Mouse (Mus musculus) hindbrain, embryonic 14.5 days (tissue): ENCODE data around the gene Olfr531. TPM values are rescaled to one million over a fixed set of nuclear protein-coding genes. Genes with fewer than 3 reads are reported as not detected.

Experiments
- ATAC-seq: fragments of 200-750 bp; cut with Nextera tagmentation; 2 replicates; pipeline ENCODE4 v1.8.0; 2017; ENCODE audit warnings: moderate number of reproducible peaks, mild to moderate bottlenecking, moderate TSS enrichment, moderate library complexity; ENCODE audit not compliant: low FRiP score
- DNase-seq: peaks from one replicate; pipeline ENCODE4 v3.0.0-alpha.2; 2015; ENCODE audit warnings: low spot score
- H3K27ac ChIP-seq: fragments of 300-500 bp; sonication (generic); 2 replicates; pipeline ENCODE4 v1.5.1; 2014; ENCODE audit warnings: mild to moderate bottlenecking, moderate library complexity
- H3K27me3 ChIP-seq: fragments of 300-500 bp; sonication (generic); 2 replicates; pipeline ENCODE4 v1.6.1; 2014; ENCODE audit warnings: mild to moderate bottlenecking, low read length, mixed read lengths; ENCODE audit not compliant: control insufficient read depth, insufficient read depth
- H3K36me3 ChIP-seq: fragments of 300-500 bp; sonication (generic); replicated peaks from 2 replicates; pipeline ENCODE4 v1.6.1; 2014; ENCODE audit not compliant: control insufficient read depth, insufficient read depth
- H3K4me1 ChIP-seq: fragments of 300-500 bp; sonication (generic); replicated peaks from 2 replicates; pipeline ENCODE4 v1.6.1; 2014; ENCODE audit warnings: antibody characterized with exemption, low read length, mixed read lengths; ENCODE audit not compliant: control insufficient read depth, insufficient read depth
- H3K4me2 ChIP-seq: fragments of 300-500 bp; sonication (generic); replicated peaks from 2 replicates; pipeline ENCODE4 v1.6.1; 2014; ENCODE audit warnings: mild to moderate bottlenecking, moderate library complexity
- H3K4me3 ChIP-seq: fragments of 300-500 bp; sonication (generic); replicated peaks from 2 replicates; pipeline ENCODE4 v1.5.1; 2014; ENCODE audit warnings: mild to moderate bottlenecking, low read length
- H3K9ac ChIP-seq: fragments of 300-500 bp; sonication (generic); 2 replicates; pipeline ENCODE4 v1.6.1; 2014
- H3K9me3 ChIP-seq: fragments of 300-500 bp; sonication (generic); 2 replicates; pipeline ENCODE4 v1.6.1; 2016; ENCODE audit warnings: low read length; ENCODE audit not compliant: control insufficient read depth
- WGBS: fragments of 180-500 bp; shearing (Covaris S2); extraction: QIAGEN DNeasy Blood & Tissue Kit; methylation state at CpG from one replicate; pipeline ENCODE4 v1.1.7; 2014; 5-methylcytosine and 5-hydroxymethylcytosine counted together
- polyA plus RNA-seq: library from polyadenylated mRNA; unstranded; fragments of >200 nt; fragmentation: Nextera tagmentation; extraction: Ambion mirVana; gene quantifications from 2 replicates; pipeline ENCODE4 v1.2.1, GENCODE M21; 2014

Olfr531 gene
- polyA plus RNA-seq = not detected in 2 replicates

DNA sequence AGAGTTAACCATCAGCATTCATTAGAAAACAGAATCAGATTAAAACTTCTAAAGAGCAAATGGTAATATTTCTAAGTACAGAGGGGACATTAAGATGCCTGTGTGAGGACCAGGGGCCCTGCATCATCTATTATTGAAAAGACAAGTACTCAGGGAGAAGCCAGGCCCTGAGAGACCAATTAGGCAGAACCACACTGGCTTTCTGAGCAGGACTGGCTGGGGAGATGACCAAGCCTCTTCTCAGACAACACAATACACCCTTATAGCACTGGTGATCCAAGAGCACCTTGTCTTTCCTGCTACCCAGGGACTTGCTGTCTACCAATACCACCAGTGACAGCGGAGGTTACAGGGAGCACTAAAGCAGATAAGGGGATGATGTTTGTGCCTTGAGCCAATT, at the start of gene Olfr531:
TSS of gene Olfr531 (minus strand) at position 101 of the 400 bp plus-strand sequence.
- no peak within 1 kb of the TSS for H3K4me2 ChIP-seq
- no peak within 1 kb of the TSS for H3K9ac ChIP-seq
- H3K4me3 ChIP-seq = no peak within 1 kb of the TSS
- 88% methylated on average over 1 of the region's 1 CpGs for WGBS
- H3K36me3 ChIP-seq = no peaks in the 10 kb centered on the region
- H3K9me3 ChIP-seq = peaks cover under 1% of the 10 kb centered on the region; the same call in 1 of the 2 replicates
- H3K27ac ChIP-seq = no peak within 1 kb of the TSS
- no peaks in the 10 kb centered on the region for H3K27me3 ChIP-seq
- ATAC-seq = no peak
- DNase-seq = no peak
- H3K4me1 ChIP-seq = no peaks in the 10 kb centered on the region

- 88% methylated on average over 1 of the region's 1 CpGs for WGBS
- Histone ChIP-seq H3K4me3 (no peak overlapping the region), H3K27me3 (no peaks in the 10 kb centered on the region), H3K9ac (no peak overlapping the region), H3K9me3 (no peaks in the 10 kb centered on the region), H3K4me2 (no peak overlapping the region), H3K4me1 (no peaks in the 10 kb centered on the region), H3K27ac (no peak overlapping the region), H3K36me3 (no peaks in the 10 kb centered on the region)
- ATAC-seq (no peak), DNase-seq (no peak)
These were observed 40.4 kb upstream of the Olfr531 start for GRCm38 (mm10) chr7:140443141-140443540.

DNA sequence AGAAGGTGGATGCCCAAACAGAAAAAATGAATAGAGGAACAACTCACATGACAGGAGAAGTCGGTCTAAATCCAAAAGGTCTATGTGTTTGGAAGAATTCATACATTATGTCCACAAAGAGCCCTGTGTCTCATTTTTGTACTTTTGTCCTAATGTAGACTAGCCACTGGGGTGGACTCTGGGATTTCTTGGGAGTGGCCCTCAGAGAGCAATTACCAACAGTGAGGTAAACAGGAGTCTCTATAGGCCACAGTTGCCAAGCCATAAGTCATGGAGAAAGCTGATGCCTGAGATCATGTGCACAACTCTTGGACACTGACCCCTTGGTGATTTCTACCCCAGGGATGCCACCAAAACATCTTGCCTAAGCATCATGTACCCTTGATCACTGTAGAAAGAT, 18.8 kb upstream of the Olfr531 start, which contains the start of gene Olfr532:
TSS of gene Olfr532 (minus strand) at position 101 of the 400 bp plus-strand sequence.
- DNase-seq = no peak
- ATAC-seq = no peak
- H3K9me3 ChIP-seq = no peaks in the 10 kb centered on the region
- H3K4me3 ChIP-seq = no peak within 1 kb of the TSS
- no peaks in the 10 kb centered on the region for H3K4me1 ChIP-seq
- no peaks in the 10 kb centered on the region for H3K27me3 ChIP-seq
- H3K4me2 ChIP-seq = no peak within 1 kb of the TSS
- H3K36me3 ChIP-seq = no peaks in the 10 kb centered on the region
- 96% methylated on average over 1 of the region's 1 CpGs for WGBS
- H3K27ac ChIP-seq = no peak within 1 kb of the TSS
- H3K9ac ChIP-seq = no peak within 1 kb of the TSS

DNA sequence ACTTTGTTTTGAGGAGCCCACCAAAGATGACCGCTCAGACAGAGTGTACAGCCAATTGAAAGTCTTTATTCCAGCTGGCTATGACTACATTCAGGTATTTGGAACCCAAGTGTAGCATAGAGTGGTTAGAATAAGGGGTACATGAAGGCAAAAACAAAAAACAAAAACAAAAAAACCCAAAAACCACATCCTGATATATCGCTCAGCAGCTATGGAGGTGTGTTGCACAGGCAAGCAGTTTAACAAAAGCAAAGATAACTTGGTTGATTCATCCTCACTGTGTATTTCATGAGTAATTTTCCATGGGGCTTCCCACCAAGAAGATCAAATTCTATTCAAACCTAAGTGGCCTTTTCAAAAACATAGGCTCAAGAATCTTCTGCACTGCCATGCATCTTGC, 25.8 kb downstream of the Olfr531 start:
- no peak overlapping the region for H3K9ac ChIP-seq
- WGBS = 95% methylated on average over 2 of the region's 2 CpGs
- H3K9me3 ChIP-seq = no peaks in the 10 kb centered on the region
- H3K27ac ChIP-seq = no peak overlapping the region
- DNase-seq (no peak), ATAC-seq (no peak)
- no peaks in the 10 kb centered on the region for H3K4me1 ChIP-seq
- H3K27me3 ChIP-seq = no peaks in the 10 kb centered on the region
- H3K4me3 ChIP-seq = no peak overlapping the region
- no peaks in the 10 kb centered on the region for H3K36me3 ChIP-seq
- no peak overlapping the region for H3K4me2 ChIP-seq

DNA sequence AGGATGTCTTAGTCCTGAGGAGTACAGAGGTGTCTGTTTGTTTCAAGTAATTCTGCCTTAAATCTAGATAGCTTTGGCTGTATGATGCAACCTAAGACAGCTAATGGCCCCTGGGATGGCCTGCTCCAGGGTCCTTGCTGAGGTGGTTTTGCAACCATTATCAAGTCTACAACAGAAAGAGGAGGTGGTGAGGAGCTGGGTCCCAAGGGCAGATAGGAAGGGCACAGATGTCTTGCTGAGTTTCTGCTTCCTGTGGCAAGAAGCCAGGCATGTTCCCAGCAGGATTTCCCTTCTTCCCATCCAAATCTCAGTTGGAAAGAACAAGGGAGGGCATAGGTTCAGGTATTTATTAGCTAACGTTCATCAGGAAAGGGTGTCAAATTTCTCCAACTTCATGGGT, 26.5 kb downstream of the Olfr531 start, which contains the start of gene Olfr530:
TSS of gene Olfr530 (minus strand) at position 101 of the 400 bp plus-strand sequence.
- ATAC-seq (no peak), DNase-seq (no peak)
- H3K4me2 ChIP-seq = no peak within 1 kb of the TSS
- no peak within 1 kb of the TSS for H3K4me3 ChIP-seq
- H3K9me3 ChIP-seq = no peaks in the 10 kb centered on the region
- H3K9ac ChIP-seq = no peak within 1 kb of the TSS
- H3K27ac ChIP-seq = no peak within 1 kb of the TSS
- WGBS = 54% methylated on average over 1 of the region's 1 CpGs
- no peaks in the 10 kb centered on the region for H3K4me1 ChIP-seq
- no peaks in the 10 kb centered on the region for H3K36me3 ChIP-seq
- no peaks in the 10 kb centered on the region for H3K27me3 ChIP-seq

GRCm38 (mm10) chr7:140374300-140374699, 28.4 kb downstream of the Olfr531 start:
- Histone ChIP-seq H3K4me1 (no peaks in the 10 kb centered on the region), H3K4me2 (no peak overlapping the region), H3K36me3 (no peaks in the 10 kb centered on the region), H3K9me3 (no peaks in the 10 kb centered on the region), H3K27ac (no peak overlapping the region), H3K9ac (no peak overlapping the region), H3K27me3 (no peaks in the 10 kb centered on the region), H3K4me3 (no peak overlapping the region)
- WGBS = 80% methylated on average over 4 of the region's 4 CpGs
- DNase-seq (no peak), ATAC-seq (no peak)

DNA sequence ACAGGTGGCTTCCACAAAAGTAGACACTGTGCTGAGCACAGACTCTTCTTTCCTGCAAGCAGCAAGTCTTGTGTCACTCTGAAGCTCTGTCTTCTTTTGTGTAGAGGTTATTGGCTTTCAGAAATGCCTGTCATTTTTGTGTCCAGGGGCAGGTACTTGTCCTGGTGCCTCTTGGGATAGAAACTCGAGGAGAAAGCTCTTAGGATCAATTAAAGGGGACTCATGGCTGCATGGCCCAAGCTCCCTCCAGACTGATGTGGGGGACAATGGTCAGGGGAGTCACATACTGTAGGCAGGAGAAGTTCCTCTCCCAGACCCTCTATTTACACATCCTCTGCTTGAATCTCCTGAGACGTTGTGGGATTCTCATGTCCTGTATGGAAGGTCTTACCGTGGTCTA, 41.1 kb downstream of the Olfr531 start, which contains the start of gene Olfr60:
TSS of gene Olfr60 (minus strand) at position 101 of the 400 bp plus-strand sequence.
- no peak within 1 kb of the TSS for H3K4me2 ChIP-seq
- H3K4me3 ChIP-seq = no peak within 1 kb of the TSS
- no peaks in the 10 kb centered on the region for H3K4me1 ChIP-seq
- no peak within 1 kb of the TSS for H3K9ac ChIP-seq
- H3K27ac ChIP-seq = no peak within 1 kb of the TSS
- ATAC-seq = no peak
- no peaks in the 10 kb centered on the region for H3K36me3 ChIP-seq
- no peaks in the 10 kb centered on the region for H3K9me3 ChIP-seq
- no peak for DNase-seq
- 68% methylated on average over 3 of the region's 3 CpGs for WGBS
- H3K27me3 ChIP-seq = no peaks in the 10 kb centered on the region

Other genes starting within 250 kb of the Olfr531 start
- gene Sprn, start 248.0 kb downstream of the Olfr531 start, polyA plus RNA-seq = 18.7 and 21.6 TPM in 2 replicates
- not detected in 2 replicates for gene Olfr522, start 238.2 kb downstream of the Olfr531 start, polyA plus RNA-seq
- not detected in 2 replicates for gene Olfr523, start 229.7 kb downstream of the Olfr531 start, polyA plus RNA-seq
- gene Olfr524, start 197.0 kb downstream of the Olfr531 start, polyA plus RNA-seq = not detected in 2 replicates
- not detected in 2 replicates for gene Cd163l1, start 184.7 kb downstream of the Olfr531 start, polyA plus RNA-seq
- gene 5830411N06Rik, start 155.6 kb downstream of the Olfr531 start, polyA plus RNA-seq = not detected in 2 replicates
- not detected in 2 replicates for gene Olfr525, start 82.1 kb downstream of the Olfr531 start, polyA plus RNA-seq
- gene Olfr527, start 68.9 kb downstream of the Olfr531 start, polyA plus RNA-seq = not detected in 2 replicates
- gene Olfr60, start 41.2 kb downstream of the Olfr531 start, polyA plus RNA-seq = not detected in 2 replicates
- not detected in 2 replicates for gene Olfr530, start 26.6 kb downstream of the Olfr531 start, polyA plus RNA-seq
- not detected in 2 replicates for gene Olfr532, start 18.7 kb upstream of the Olfr531 start, polyA plus RNA-seq
- gene Olfr533, start 60.5 kb upstream of the Olfr531 start, polyA plus RNA-seq = not detected in 2 replicates
- not detected in 2 replicates for gene Olfr535, start 81.3 kb upstream of the Olfr531 start, polyA plus RNA-seq
- not detected in 2 replicates for gene Olfr536, start 104.5 kb upstream of the Olfr531 start, polyA plus RNA-seq
- gene Olfr538, start 165.0 kb upstream of the Olfr531 start, polyA plus RNA-seq = not detected in 2 replicates
- gene Olfr46, start 198.4 kb upstream of the Olfr531 start, polyA plus RNA-seq = 0.03 TPM in 1 of 2 replicates, not detected in the other
- not detected in 2 replicates for gene Olfr61, start 226.1 kb upstream of the Olfr531 start, polyA plus RNA-seq
- gene Olfr53, start 243.5 kb upstream of the Olfr531 start, polyA plus RNA-seq = not detected in 2 replicates